ENCODE assay signal across 23 mouse cellular contexts in the genomic region with DNA sequence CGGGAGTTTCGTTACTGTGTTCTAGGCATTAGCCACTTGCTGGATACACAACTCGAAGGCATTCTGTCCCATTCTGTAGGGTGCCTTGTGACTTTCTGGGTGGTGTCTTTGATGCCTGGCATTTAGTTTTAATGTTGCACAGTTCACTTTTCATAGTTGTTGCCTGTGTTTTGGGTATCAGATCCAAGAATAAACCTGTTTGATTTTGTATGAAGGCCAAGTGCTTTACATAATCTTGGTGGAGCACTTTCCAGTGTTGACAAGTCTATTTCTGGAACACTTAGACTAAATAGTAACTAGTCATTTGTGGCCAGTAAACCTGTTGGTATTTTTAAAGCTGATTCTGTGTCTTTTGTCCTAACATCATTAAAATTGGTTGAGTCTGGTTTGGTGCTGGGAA.
DNase-seq lines count a peak whose midpoint lies in the region; ATAC-seq and TF ChIP-seq lines count a peak whose summit lies in the region.
"Had no signal": no experiment of that assay in that cellular context is flagged by ENCODE, and none has a peak within 500 bp of the region (broad histone marks: within the 10 kb centered on the region; RNA-seq: fewer than 3 reads in every experiment).

No protein-coding gene starts in this region.

- intact Hi-C loops in heart, postnatal 14 days (cut with DNase I), result no loop called here
- intact Hi-C loops in heart, postnatal 10 days (cut with DNase I), result no loop called here

- H3K4me1 ChIP-seq in heart, embryonic 13.5 days, result peaks cover 29% of the 10 kb centered on the region
- H3K4me1 ChIP-seq in lung, postnatal 0 days (ENCODE audit: insufficient read depth, low read depth, low read length), result no peaks in the 10 kb centered on the region
- H3K4me1 ChIP-seq: kidney, embryonic 15.5 days had no signal

- TF ChIP-seq CTCF in lung, postnatal 0 days (IDR thresholded peaks at IDR 0.05), result no peak

- ATAC-seq in frontal cortex, adult (ENCODE audit: low TSS enrichment), result 0 out of 2 replicates have a peak, but pooled peaks have one; percentile 20
- no peak for ATAC-seq in heart, embryonic 13.5 days (ENCODE audit: extremely low read depth, insufficient number of reproducible peaks, low FRiP score, low TSS enrichment)
- no peak for ATAC-seq in lung, postnatal 0 days
- ATAC-seq: forebrain, embryonic 13.5 days; inflammation-experienced regulatory T-cells, adult 6 months had no signal

- WGBS in heart, embryonic 13.5 days, result 64% methylated on average over 3 of the region's 3 CpGs
- 54% methylated on average over 3 of the region's 3 CpGs for WGBS in lung, postnatal 0 days

- H3K27ac ChIP-seq in heart, embryonic 13.5 days (replicated peaks), result peak overlapping the region; percentile 73
- H3K27ac ChIP-seq in lung, postnatal 0 days (ENCODE audit: low read length), result no peak overlapping the region
- H3K27ac ChIP-seq: forebrain, embryonic 13.5 days; hindbrain, embryonic 14.5 days; kidney, embryonic 15.5 days; limb, embryonic 13.5 days; liver, embryonic 14.5 days; stomach, postnatal 0 days had no signal

- H3K4me2 ChIP-seq in heart, embryonic 13.5 days, result peak overlapping the region; percentile 18; the same call in 1 of the 2 replicates
- no peak overlapping the region for H3K4me2 ChIP-seq in lung, postnatal 0 days (replicated peaks; ENCODE audit: low read depth, low read length)
- H3K4me2 ChIP-seq: forebrain, embryonic 13.5 days; hindbrain, embryonic 14.5 days; kidney, embryonic 15.5 days; limb, embryonic 13.5 days had no signal

- peak; percentile 59 for TF ChIP-seq EP300 in lung, postnatal 0 days (IDR thresholded peaks at IDR 0.05)

- no peak overlapping the region for H3K9ac ChIP-seq in heart, embryonic 13.5 days
- H3K9ac ChIP-seq in lung, postnatal 0 days (replicated peaks; ENCODE audit: low read depth), result no peak overlapping the region
- H3K9ac ChIP-seq: forebrain, embryonic 13.5 days; hindbrain, embryonic 14.5 days; kidney, embryonic 15.5 days; limb, embryonic 13.5 days; liver, embryonic 14.5 days had no signal

- no peak for DNase-seq in frontal cortex, postnatal 36 days (ENCODE audit: low spot score in 2 of 2)
- DNase-seq in heart, postnatal 14 days, result no peak
- peak; percentile 17 for DNase-seq in lung, postnatal 0 days (ENCODE audit: low spot score)
- DNase-seq in lung, postnatal 14 days, result no peak
- peak; percentile 29 to 51 for DNase-seq in heart, postnatal 10 days
- DNase-seq in cerebellum, adult 9-10 months, result no peak
- DNase-seq: adrenal gland, postnatal 10 days; cerebellum, adult 2 months; cerebellum, postnatal 36 days; gastrocnemius, postnatal 14 days; kidney, postnatal 4 days; midbrain, embryonic 14.5 days; right cerebral cortex, postnatal 14 days; thymus, adult 2 months had no signal

- H3K9me3 ChIP-seq in heart, embryonic 13.5 days, result no peaks in the 10 kb centered on the region
- no peaks in the 10 kb centered on the region for H3K9me3 ChIP-seq in lung, postnatal 0 days (ENCODE audit: low read length)
- H3K9me3 ChIP-seq: forebrain, embryonic 13.5 days; kidney, embryonic 15.5 days; limb, embryonic 13.5 days had no signal

- H3K36me3 ChIP-seq in heart, embryonic 13.5 days, result no peaks in the 10 kb centered on the region
- H3K36me3 ChIP-seq in lung, postnatal 0 days (ENCODE audit: insufficient read depth, low read length), result no peaks in the 10 kb centered on the region
- H3K36me3 ChIP-seq: kidney, embryonic 15.5 days; limb, embryonic 13.5 days had no signal

- no peaks in the 10 kb centered on the region for H3K27me3 ChIP-seq in heart, embryonic 13.5 days (replicated peaks)
- no peaks in the 10 kb centered on the region for H3K27me3 ChIP-seq in lung, postnatal 0 days (replicated peaks; ENCODE audit: insufficient read depth, low read length)
- H3K27me3 ChIP-seq: forebrain, embryonic 13.5 days; kidney, embryonic 15.5 days; limb, embryonic 13.5 days had no signal

- no peak overlapping the region for H3K4me3 ChIP-seq in heart, embryonic 13.5 days
- H3K4me3 ChIP-seq in lung, postnatal 0 days (ENCODE audit: low read depth, low read length), result no peak overlapping the region
- H3K4me3 ChIP-seq: forebrain, embryonic 13.5 days; kidney, embryonic 15.5 days; limb, embryonic 13.5 days had no signal

Comparison
In these comparisons a context has a peak if more than half of its experiments do, and no peak if none do; other contexts are left out.
1. DNase-seq: peak in lung, postnatal 0 days (single experiment) and heart, postnatal 10 days (2 of 2); none in frontal cortex, postnatal 36 days (0 of 2), heart, postnatal 14 days (0 of 2), lung, postnatal 14 days (single experiment) and cerebellum, adult 9-10 months (single experiment).